Mouse (Mus musculus) kidney, adult 2 months (tissue): Measurements from ENCODE around the gene Ung.

Experiments used
- CTCF ChIP-seq: fragments of 200-500 bp; conservative IDR thresholded peaks from 2 replicates; pipeline ENCODE4 v1.5.1; 2011; ENCODE audit warnings: low read depth, mild to moderate bottlenecking, control low read depth, low read length, moderate library complexity, mixed read lengths; ENCODE audit not compliant: insufficient read depth, insufficient read length
- POLR2A ChIP-seq: fragments of 200-500 bp; IDR thresholded peaks from one replicate; pipeline ENCODE4 v1.6.1; 2011; ENCODE audit warnings: low read depth, low read length, control low read depth

GRCm38 (mm10) chr5:114170345-114170744 lies 40.2 kb downstream of the Ung start:
- no peak for TF ChIP-seq CTCF
- TF ChIP-seq POLR2A = no peak
